Mouse (Mus musculus): ENCODE measurements at regions not wholly inside any gene's neighbourhood (a gene's known extent, or its start where the extent isn't known, plus 50 kb on each side); places are given as distances from the start of the nearest gene placed in this dataset.
A peak's percentile ranks its signal among the peaks of the same experiment; 100 is the strongest.
"Not testable (repeated sequence)": the region's sequence is repeated elsewhere in the genome, so short reads cannot be mapped to it uniquely, and the experiment has no call there.

- DNase-seq = no peak
Measured at GRCm38 (mm10) chr14:53991390-53991789, 262.5 kb downstream of the Dad1 start.

GRCm38 (mm10) chr14:53980771-53981170 is 273.1 kb downstream of the Dad1 start:
- no peak for DNase-seq

GRCm38 (mm10) chr14:53961426-53961825 is 292.5 kb downstream of the Dad1 start:
- not testable (repeated sequence) for DNase-seq

- DNase-seq = no peak
Measured at GRCm38 (mm10) chr14:53960779-53961178, 293.1 kb downstream of the Dad1 start.

GRCm38 (mm10) chr14:53935791-53936231 is 318.1 kb downstream of the Dad1 start:
- peak; percentile 80 for DNase-seq

GRCm38 (mm10) chr14:53935336-53935735 is 318.6 kb downstream of the Dad1 start:
- peak; percentile 69 for DNase-seq

GRCm38 (mm10) chr14:53910871-53911270 is 343.0 kb downstream of the Dad1 start:
- no peak for DNase-seq

- no peak for DNase-seq
Measured at GRCm38 (mm10) chr14:53904578-53904977, 349.3 kb downstream of the Dad1 start.

GRCm38 (mm10) chr14:53901103-53901502 is 352.8 kb downstream of the Dad1 start:
- DNase-seq = no peak

- DNase-seq = peak; percentile 3
Measured at GRCm38 (mm10) chr14:53881304-53881703, 372.6 kb downstream of the Dad1 start.

GRCm38 (mm10) chr14:53876581-53876980 is 377.3 kb downstream of the Dad1 start:
- no peak for DNase-seq

- DNase-seq = no peak
Measured at GRCm38 (mm10) chr14:53875736-53876135, 378.2 kb downstream of the Dad1 start.

- no peak for DNase-seq
Measured at GRCm38 (mm10) chr14:53847049-53847448, 406.9 kb downstream of the Dad1 start.

- no peak for DNase-seq
Measured at GRCm38 (mm10) chr14:53845646-53846045, 408.3 kb downstream of the Dad1 start.

- no peak for DNase-seq
Measured at GRCm38 (mm10) chr14:53832553-53832952, 421.4 kb downstream of the Dad1 start.

- DNase-seq = no peak
Measured at GRCm38 (mm10) chr14:53831651-53832050, 422.3 kb downstream of the Dad1 start.

GRCm38 (mm10) chr14:53830717-53831116 is 423.2 kb downstream of the Dad1 start:
- no peak for DNase-seq

- DNase-seq = no peak
Measured at GRCm38 (mm10) chr14:53826782-53827181, 427.1 kb downstream of the Dad1 start.

- peak; percentile 79 for DNase-seq
Measured at GRCm38 (mm10) chr14:53806231-53806630, 447.7 kb downstream of the Dad1 start.

- DNase-seq = peak; percentile 78
Measured at GRCm38 (mm10) chr14:53803698-53804620, 449.9 kb downstream of the Dad1 start.

- DNase-seq = no peak
Measured at GRCm38 (mm10) chr14:53802547-53802946, 451.4 kb downstream of the Dad1 start.

GRCm38 (mm10) chr14:53800508-53801136 is 453.3 kb downstream of the Dad1 start:
- no peak for DNase-seq

- DNase-seq = not testable (repeated sequence)
Measured at GRCm38 (mm10) chr14:53795160-53795559, 458.7 kb downstream of the Dad1 start.

- DNase-seq = no peak
Measured at GRCm38 (mm10) chr14:53794527-53794926, 459.4 kb downstream of the Dad1 start.

All from lung, postnatal 10 days (tissue).